9 mouse cellular contexts compared by ENCODE assay signal in the genomic region with DNA sequence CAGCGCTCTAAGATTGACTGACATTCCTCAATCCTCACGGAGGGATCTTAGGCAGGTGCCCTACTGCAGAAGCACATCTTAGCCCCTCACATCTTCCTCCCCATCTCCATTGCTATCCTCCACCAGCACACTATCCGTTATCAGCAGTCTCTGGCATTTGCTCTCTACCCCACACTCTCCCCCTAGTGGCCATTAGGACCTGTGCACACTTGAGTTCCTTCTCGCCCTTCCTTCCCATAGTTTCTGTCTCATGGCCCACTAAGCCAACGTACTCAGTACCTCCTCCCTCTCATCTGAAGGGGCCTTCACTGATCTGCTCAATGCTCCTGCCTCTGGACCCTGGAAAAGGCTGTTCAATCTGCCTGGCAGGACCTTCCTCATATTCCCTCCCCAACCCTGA. TPM values are rescaled to one million over a fixed set of nuclear protein-coding genes. Genes with fewer than 3 reads are reported as not detected.
DNase-seq lines count a peak whose midpoint lies in the region; ATAC-seq and TF ChIP-seq lines count a peak whose summit lies in the region.
"Had no signal": no experiment of that assay in that cellular context is flagged by ENCODE, and none has a peak within 500 bp of the region (broad histone marks: within the 10 kb centered on the region; RNA-seq: fewer than 3 reads in every experiment).

No protein-coding gene starts in this region.

- no peak for ATAC-seq in midbrain, embryonic 16.5 days
- ATAC-seq: Patski had no signal

- 5% methylated on average over 5 of the region's 5 CpGs for WGBS in midbrain, embryonic 10.5 days
- 5% methylated on average over 5 of the region's 5 CpGs for WGBS in midbrain, embryonic 16.5 days
- WGBS in cerebellum, adult 2 months = 7% methylated on average over 5 of the region's 5 CpGs

- H3K4me2 ChIP-seq in midbrain, embryonic 16.5 days (ENCODE audit: low read length) = no peak overlapping the region

- TF ChIP-seq POLR2A in cerebellum, adult 2 months (IDR thresholded peaks at IDR 0.05; ENCODE audit: borderline replicate concordance, insufficient read depth, low read length) = no peak

- H3K36me3 ChIP-seq in midbrain, embryonic 10.5 days = no peaks in the 10 kb centered on the region
- H3K36me3 ChIP-seq in midbrain, embryonic 16.5 days (ENCODE audit: control insufficient read depth, insufficient read depth, low read length) = no peaks in the 10 kb centered on the region

- no peak overlapping the region for H3K9ac ChIP-seq in midbrain, embryonic 16.5 days (ENCODE audit: low read depth, low read length)

- peak; percentile 66 for DNase-seq in adrenal gland, postnatal 14 days
- no peak for DNase-seq in adrenal gland, adult 18-20 months (ENCODE audit: low spot score in 2 of 2)
- DNase-seq in midbrain, embryonic 10.5 days (ENCODE audit: low spot score) = peak; percentile 56
- DNase-seq in cerebellum, adult 2 months = peak; percentile 65 to 70
- peak; percentile 52 for DNase-seq in kidney, adult 9 months
- DNase-seq in naive thymus-derived CD4-positive, alpha-beta T cell, adult 2 months (ENCODE audit: low read depth) = peak; percentile 81
- DNase-seq in layer of hippocampus, postnatal 25 days (ENCODE audit: extremely low spot score in 1 of 2, low spot score in 1 of 2) = no peak

- H3K4me1 ChIP-seq in midbrain, embryonic 10.5 days = peaks cover 33% of the 10 kb centered on the region
- H3K4me1 ChIP-seq in midbrain, embryonic 16.5 days (ENCODE audit: control insufficient read depth, insufficient read depth, low read length) = peaks cover 15% of the 10 kb centered on the region
- H3K4me1 ChIP-seq in cerebellum, adult 2 months (ENCODE audit: control insufficient read depth, insufficient read depth, low read length) = peaks cover 18% of the 10 kb centered on the region; the same call in 1 of the 2 replicates

- H3K27ac ChIP-seq in midbrain, embryonic 10.5 days (replicated peaks) = no peak overlapping the region
- H3K27ac ChIP-seq in midbrain, embryonic 16.5 days (ENCODE audit: low read length) = no peak overlapping the region
- no peak overlapping the region for H3K27ac ChIP-seq in cerebellum, adult 2 months (ENCODE audit: insufficient read depth, low read length)

- H3K27me3 ChIP-seq in midbrain, embryonic 10.5 days (ENCODE audit: low read depth, poor library complexity, severe bottlenecking) = peaks cover 66% of the 10 kb centered on the region
- 0 out of 2 replicates have a peak, but pooled peaks cover 4% of the 10 kb centered on the region for H3K27me3 ChIP-seq in midbrain, embryonic 16.5 days (ENCODE audit: control insufficient read depth, insufficient read depth, low read depth, low read length)
- H3K27me3 ChIP-seq in cerebellum, adult 2 months (ENCODE audit: control insufficient read depth, insufficient read depth, low read length) = no peaks in the 10 kb centered on the region

- H3K4me3 ChIP-seq in midbrain, embryonic 10.5 days = no peak overlapping the region
- no peak overlapping the region for H3K4me3 ChIP-seq in midbrain, embryonic 16.5 days (ENCODE audit: low read depth, low read length)
- H3K4me3 ChIP-seq in cerebellum, adult 2 months (replicated peaks; ENCODE audit: insufficient read depth, low read depth, low read length) = no peak overlapping the region

- H3K9me3 ChIP-seq in midbrain, embryonic 10.5 days (replicated peaks) = no peaks in the 10 kb centered on the region
- H3K9me3 ChIP-seq in midbrain, embryonic 16.5 days (replicated peaks; ENCODE audit: control insufficient read depth, low read length, poor library complexity, severe bottlenecking) = no peaks in the 10 kb centered on the region

- TF ChIP-seq CTCF in cerebellum, adult 2 months (IDR thresholded peaks at IDR 0.05; ENCODE audit: borderline replicate concordance, insufficient read depth, low read depth, low read length) = peak; percentile 93

RNA-seq across cellular contexts. Expression of a gene that starts 4.0 kb away (rescaled TPM):
- 63.1 and 64.1 TPM in 2 replicates for total RNA-seq in adrenal gland, postnatal 14 days (2021)
- total RNA-seq in adrenal gland, adult 18-20 months (2021) = 10 to 100 TPM; 39.6 to 76.0 TPM
- polyA plus RNA-seq in midbrain, embryonic 10.5 days (2016; fragmentation: Nextera tagmentation; extraction: Ambion mirVana) = 8.6 and 11.3 TPM in 2 replicates
- polyA plus RNA-seq in midbrain, embryonic 16.5 days (2015; fragmentation: Nextera tagmentation; extraction: Ambion mirVana) = 54.8 and 59.8 TPM in 2 replicates
- 164 and 184 TPM in 2 replicates for polyA plus RNA-seq in cerebellum, adult 2 months (2012; rRNA removed)
- total RNA-seq in layer of hippocampus, postnatal 25 days (2021) = 100 to 1,000 TPM; 315 to 348 TPM

RNA-seq across cellular contexts. Expression of a gene that starts 59.1 kb away (rescaled TPM):
- 1.1 and 1.4 TPM in 2 replicates for total RNA-seq in adrenal gland, postnatal 14 days (2021)
- 1 to 10 TPM; 1.2 to 1.7 TPM for total RNA-seq in adrenal gland, adult 18-20 months (2021)
- polyA plus RNA-seq in midbrain, embryonic 10.5 days (2016; fragmentation: Nextera tagmentation; extraction: Ambion mirVana) = 0.94 and 1.0 TPM in 2 replicates
- polyA plus RNA-seq in midbrain, embryonic 16.5 days (2015; fragmentation: Nextera tagmentation; extraction: Ambion mirVana) = 0.58 and 0.69 TPM in 2 replicates
- polyA plus RNA-seq in cerebellum, adult 2 months (2012; rRNA removed) = 0.56 and 0.74 TPM in 2 replicates
- total RNA-seq in layer of hippocampus, postnatal 25 days (2021) = under 1 TPM; 0.49 to 0.54 TPM

RNA-seq across cellular contexts. Expression of a gene that starts 59.4 kb away (rescaled TPM):
- 9.7 and 10.7 TPM in 2 replicates for total RNA-seq in adrenal gland, postnatal 14 days (2021)
- 1 to 10 TPM; 1.7 to 2.8 TPM for total RNA-seq in adrenal gland, adult 18-20 months (2021)
- polyA plus RNA-seq in midbrain, embryonic 10.5 days (2016; fragmentation: Nextera tagmentation; extraction: Ambion mirVana) = 106 and 115 TPM in 2 replicates
- 6.1 and 6.7 TPM in 2 replicates for polyA plus RNA-seq in midbrain, embryonic 16.5 days (2015; fragmentation: Nextera tagmentation; extraction: Ambion mirVana)
- polyA plus RNA-seq in cerebellum, adult 2 months (2012; rRNA removed) = 2.0 and 2.5 TPM in 2 replicates
- total RNA-seq in layer of hippocampus, postnatal 25 days (2021) = 1 to 10 TPM in 1 of 2 experiments, under 1 TPM in 1; 0.39 to 1.2 TPM

Comparison
In these comparisons a context has a peak if more than half of its experiments do, and no peak if none do; other contexts are left out.
1. DNase-seq: peak in adrenal gland, postnatal 14 days (single experiment), midbrain, embryonic 10.5 days (single experiment), cerebellum, adult 2 months (2 of 2), kidney, adult 9 months (single experiment) and naive thymus-derived CD4-positive, alpha-beta T cell, adult 2 months (single experiment); none in adrenal gland, adult 18-20 months (0 of 2) and layer of hippocampus, postnatal 25 days (0 of 2).